Mouse (Mus musculus): ENCODE results near the gene Cdk5rap3. TPM values are rescaled to one million over a fixed set of nuclear protein-coding genes. Genes with fewer than 3 reads are reported as not detected.

Cdk5rap3 gene
- polyA plus RNA-seq (2016; fragmentation: Nextera tagmentation; extraction: Ambion mirVana) = 102 and 106 TPM in 2 replicates

DNA sequence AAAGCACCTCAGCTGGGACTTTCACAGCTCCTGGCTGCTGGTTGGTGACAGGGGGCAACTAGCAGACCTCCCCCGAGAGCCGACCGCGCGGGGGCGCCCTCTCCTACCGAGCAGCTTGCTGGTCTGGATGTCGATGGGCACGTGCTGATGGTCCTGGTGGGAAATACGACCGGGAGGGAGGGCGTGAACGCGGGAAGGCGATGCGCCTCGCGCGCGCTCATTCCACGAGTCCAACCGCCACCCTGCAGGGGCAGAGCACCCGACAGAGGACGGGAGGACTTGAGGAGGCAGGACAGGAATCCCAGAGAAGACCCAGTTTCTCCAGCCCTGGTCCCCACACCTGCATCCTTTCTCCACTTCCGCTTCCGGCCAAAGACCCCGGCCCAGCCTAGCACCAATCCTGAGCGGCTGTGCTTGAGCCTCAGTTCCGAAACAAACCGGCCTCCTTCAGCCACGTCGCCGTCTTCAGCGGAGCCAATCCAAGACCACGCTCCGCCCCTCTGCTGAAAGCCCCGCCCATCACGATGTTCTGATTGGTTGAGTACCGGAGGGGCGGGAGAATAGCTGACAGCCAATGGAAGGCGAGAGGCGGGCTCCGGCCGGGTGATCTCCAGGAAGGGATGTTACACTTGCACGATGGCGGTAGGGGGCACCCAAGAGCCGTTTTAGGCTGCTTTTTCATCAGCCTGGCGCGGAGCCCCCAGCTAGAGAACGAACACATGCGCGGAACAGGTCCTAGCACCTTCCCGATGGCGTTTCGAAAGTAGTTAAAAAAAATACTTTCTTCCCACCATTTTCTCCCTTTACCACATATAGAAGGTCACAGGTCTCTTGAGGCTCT, at the start of gene Cdk5rap3:
Cdk5rap3 (minus strand) TSS at position 453 of the 841 bp plus-strand sequence.
- peak within 1 kb of the TSS; percentile 78 for H3K27ac ChIP-seq
- peak within 1 kb of the TSS; percentile 85 for H3K4me3 ChIP-seq (replicated peaks)
- H3K9me3 ChIP-seq = no peaks in the 10 kb centered on the region
- under 1% methylated on average over 55 of the region's 55 CpGs for WGBS
- peak within 1 kb of the TSS; percentile 85 for H3K9ac ChIP-seq
- H3K4me1 ChIP-seq = peaks cover 16% of the 10 kb centered on the region
- H3K36me3 ChIP-seq (replicated peaks) = peaks cover 18% of the 10 kb centered on the region
- H3K4me2 ChIP-seq = peak within 1 kb of the TSS; percentile 97
- peak; percentile 98 for ATAC-seq (ENCODE audit: low FRiP score)
- peaks cover 7% of the 10 kb centered on the region; the same call in 1 of the 2 replicates for H3K27me3 ChIP-seq

DNA sequence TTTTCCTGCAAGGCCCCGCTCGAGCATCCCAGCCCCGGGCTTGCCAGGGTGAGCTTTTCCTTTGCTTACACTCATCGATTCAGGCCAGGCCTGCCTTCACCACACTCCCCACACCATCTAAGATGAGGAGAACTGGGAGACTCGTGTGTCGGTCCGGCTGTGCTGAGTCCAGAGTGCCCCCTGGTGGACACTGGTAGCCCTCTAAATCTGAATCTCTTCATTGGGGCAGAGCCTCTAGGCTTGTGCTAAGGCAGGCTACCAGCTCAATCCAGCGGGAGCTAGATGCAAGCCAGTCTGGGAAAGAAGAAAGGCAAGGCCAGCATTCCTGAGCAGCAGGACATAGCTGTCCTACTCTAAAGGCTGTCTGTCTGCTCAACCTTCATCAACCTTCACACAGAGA, 47.3 kb upstream of the Cdk5rap3 start:
- H3K4me2 ChIP-seq = no peak overlapping the region
- no peaks in the 10 kb centered on the region for H3K4me1 ChIP-seq
- peaks cover 39% of the 10 kb centered on the region for H3K36me3 ChIP-seq (replicated peaks)
- H3K27ac ChIP-seq = no peak overlapping the region
- ATAC-seq (ENCODE audit: low FRiP score) = no peak
- no peaks in the 10 kb centered on the region for H3K9me3 ChIP-seq
- no peak overlapping the region for H3K9ac ChIP-seq
- WGBS = 20% methylated on average over 8 of the region's 8 CpGs
- H3K27me3 ChIP-seq = no peaks in the 10 kb centered on the region
- H3K4me3 ChIP-seq (replicated peaks) = no peak overlapping the region

DNA sequence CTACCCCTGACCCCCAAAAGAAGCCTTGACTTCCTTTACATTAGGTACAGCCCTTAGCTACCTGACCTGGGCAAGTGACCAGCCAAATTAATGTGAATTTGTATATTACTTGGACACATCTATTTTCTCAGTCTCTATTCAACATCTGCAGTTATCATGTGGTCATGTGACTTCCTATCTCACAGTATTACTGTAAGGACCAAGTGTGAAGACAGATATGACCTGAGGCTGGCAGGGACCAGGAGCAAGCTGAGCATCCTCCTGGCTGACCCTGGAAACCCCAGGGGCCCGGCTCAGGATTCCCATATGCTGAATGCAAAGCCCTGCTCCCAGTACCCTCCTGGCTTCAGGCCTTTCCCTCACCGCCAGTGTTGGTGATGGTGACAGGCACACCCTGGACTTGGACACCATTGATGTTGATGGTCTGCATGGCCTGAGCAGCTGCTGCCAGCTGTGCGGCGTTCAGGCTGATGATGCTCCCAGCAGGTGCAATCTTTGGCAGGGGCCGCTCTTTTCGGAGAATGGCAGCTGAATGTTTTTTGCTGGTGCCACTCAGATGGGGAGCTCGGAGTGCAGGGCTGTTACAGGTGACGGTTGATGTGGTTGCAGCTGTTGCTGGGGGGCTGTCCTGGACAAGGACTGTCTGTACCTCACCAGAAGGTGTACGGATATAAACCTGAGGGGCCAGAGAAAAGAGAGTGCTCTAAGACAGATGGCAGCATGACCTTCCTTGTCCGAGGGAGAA, 40.9 kb upstream of the Cdk5rap3 start:
- Histone ChIP-seq H3K9ac (no peak overlapping the region), H3K4me3 (replicated peaks) (no peak overlapping the region), H3K9me3 (no peaks in the 10 kb centered on the region), H3K27me3 (no peaks in the 10 kb centered on the region), H3K27ac (no peak overlapping the region), H3K36me3 (replicated peaks) (peaks cover 94% of the 10 kb centered on the region), H3K4me1 (no peaks in the 10 kb centered on the region), H3K4me2 (no peak overlapping the region)
- WGBS = 93% methylated on average over 10 of the region's 10 CpGs
- ATAC-seq (ENCODE audit: low FRiP score) = no peak

DNA sequence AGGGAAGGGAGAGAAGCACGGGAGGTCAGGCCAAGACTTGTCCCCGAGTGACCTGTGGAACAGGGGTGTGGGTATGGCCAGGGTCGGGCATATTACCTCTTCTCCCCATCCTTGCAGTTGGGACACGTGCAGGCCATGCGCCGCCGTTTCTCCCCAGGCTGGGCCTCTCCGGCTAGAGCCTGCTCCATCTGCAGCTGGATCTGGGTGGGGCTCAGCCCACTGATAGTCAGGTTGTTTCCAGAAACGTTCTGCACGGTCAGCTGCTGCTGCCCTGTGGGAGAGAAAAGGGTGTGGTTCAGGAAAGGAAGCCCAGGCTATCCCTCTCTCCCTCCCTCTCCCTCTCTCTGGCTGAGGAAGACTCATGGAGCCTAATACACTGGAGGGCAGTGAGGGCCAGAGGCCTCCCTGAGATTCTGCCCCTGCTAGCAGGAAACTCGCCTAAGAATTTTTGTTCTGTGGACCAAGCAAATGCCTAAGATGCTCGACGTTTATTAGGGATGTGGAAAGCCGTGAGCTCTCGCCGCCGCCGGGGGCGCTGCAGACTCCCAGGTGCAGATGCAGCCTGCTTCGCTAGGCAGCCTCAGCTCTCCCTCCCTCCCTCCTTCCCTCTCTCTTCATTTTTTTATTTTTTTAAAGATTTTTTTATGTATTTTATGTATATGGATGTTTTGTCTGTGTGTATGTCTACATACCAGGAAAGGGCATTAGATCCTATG, 39.9 kb upstream of the Cdk5rap3 start:
- WGBS = 65% methylated on average over 20 of the region's 20 CpGs

DNA sequence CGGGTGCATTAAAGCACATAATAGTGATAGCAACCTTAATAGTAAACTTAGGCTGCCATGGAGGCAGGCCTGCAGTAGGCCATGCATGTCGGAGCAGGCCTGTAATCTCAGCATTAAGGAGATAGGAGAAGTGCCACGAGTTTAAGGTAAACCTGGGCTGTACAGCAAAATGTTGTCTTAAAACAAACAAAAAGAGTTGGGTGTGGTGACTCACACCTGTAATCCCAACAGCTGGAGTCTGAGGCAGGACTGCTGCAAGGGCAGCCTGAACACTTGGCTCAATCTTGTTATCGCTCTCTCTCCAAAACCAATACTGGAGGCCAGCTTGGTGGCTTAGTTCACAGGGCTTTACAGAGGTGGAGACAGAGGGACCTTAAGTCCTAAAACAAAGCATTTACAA, 38.8 kb upstream of the Cdk5rap3 start:
- Histone ChIP-seq H3K4me3 (replicated peaks) (no peak overlapping the region), H3K9ac (no peak overlapping the region), H3K4me1 (no peaks in the 10 kb centered on the region), H3K4me2 (no peak overlapping the region), H3K27ac (no peak overlapping the region), H3K27me3 (no peaks in the 10 kb centered on the region), H3K9me3 (no peaks in the 10 kb centered on the region), H3K36me3 (replicated peaks) (peaks cover 88% of the 10 kb centered on the region)
- WGBS = 91% methylated on average over 4 of the region's 4 CpGs
- no peak for ATAC-seq (ENCODE audit: low FRiP score)

More for the DNA sequence above, 39.9 kb upstream of the Cdk5rap3 start:
- no peaks in the 10 kb centered on the region for H3K9me3 ChIP-seq
- no peaks in the 10 kb centered on the region for H3K4me1 ChIP-seq
- peaks cover 94% of the 10 kb centered on the region for H3K36me3 ChIP-seq (replicated peaks)
- no peaks in the 10 kb centered on the region for H3K27me3 ChIP-seq
- no peak for ATAC-seq (ENCODE audit: low FRiP score)
- no peak overlapping the region for H3K27ac ChIP-seq
- H3K4me3 ChIP-seq (replicated peaks) = no peak overlapping the region
- H3K4me2 ChIP-seq = no peak overlapping the region
- no peak overlapping the region for H3K9ac ChIP-seq

DNA sequence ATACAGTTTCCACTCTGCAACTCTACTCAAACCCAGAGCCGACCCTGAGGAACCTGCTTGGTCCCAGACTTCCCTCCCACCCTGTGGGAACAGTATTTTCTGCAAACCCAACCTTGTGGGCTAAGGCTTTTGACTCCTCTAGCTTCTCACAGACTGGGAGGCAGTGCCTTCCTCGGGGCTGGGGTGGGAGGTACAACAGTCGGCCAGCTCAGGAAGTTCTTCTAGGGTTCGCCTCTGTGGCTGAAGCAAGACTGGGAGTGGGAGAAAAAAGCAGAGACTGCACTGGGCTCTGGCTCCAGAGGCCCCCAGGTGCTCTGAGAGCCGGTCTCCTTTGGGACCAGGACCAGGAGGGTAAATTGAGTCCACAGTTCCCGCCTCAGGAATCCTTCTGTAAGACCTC, 36.6 kb upstream of the Cdk5rap3 start:
- Histone ChIP-seq H3K27ac (no peak overlapping the region), H3K9ac (no peak overlapping the region), H3K4me2 (no peak overlapping the region), H3K9me3 (no peaks in the 10 kb centered on the region), H3K4me1 (no peaks in the 10 kb centered on the region), H3K27me3 (no peaks in the 10 kb centered on the region), H3K4me3 (replicated peaks) (no peak overlapping the region), H3K36me3 (replicated peaks) (peaks cover 78% of the 10 kb centered on the region)
- no peak for ATAC-seq (ENCODE audit: low FRiP score)
- 74% methylated on average over 6 of the region's 6 CpGs for WGBS

DNA sequence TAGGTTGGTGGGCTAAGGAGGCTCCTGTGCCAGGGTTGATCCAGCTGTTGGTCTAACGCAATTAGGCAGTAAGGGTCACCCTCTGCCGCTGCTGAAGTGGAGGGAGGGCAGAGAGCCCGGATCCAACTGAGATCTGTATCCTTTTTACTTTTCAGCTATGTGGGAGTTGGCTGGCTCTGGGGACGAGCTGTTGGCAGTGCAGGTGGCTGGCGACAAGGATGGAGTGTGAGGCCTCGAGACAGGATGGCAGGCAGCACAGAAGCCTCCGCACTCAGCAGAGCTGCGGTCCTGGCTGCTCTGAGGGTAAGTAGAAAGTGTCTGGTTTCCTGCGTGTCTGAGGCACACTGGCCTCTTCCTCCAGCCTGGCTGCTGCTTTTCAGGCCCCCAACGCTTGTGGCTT, 36.1 kb upstream of the Cdk5rap3 start:
- no peak overlapping the region for H3K27ac ChIP-seq
- no peak overlapping the region for H3K4me3 ChIP-seq (replicated peaks)
- 90% methylated on average over 10 of the region's 10 CpGs for WGBS
- ATAC-seq (ENCODE audit: low FRiP score) = no peak
- H3K4me1 ChIP-seq = no peaks in the 10 kb centered on the region
- no peaks in the 10 kb centered on the region for H3K9me3 ChIP-seq
- peaks cover 73% of the 10 kb centered on the region for H3K36me3 ChIP-seq (replicated peaks)
- H3K27me3 ChIP-seq = no peaks in the 10 kb centered on the region
- no peak overlapping the region for H3K4me2 ChIP-seq
- no peak overlapping the region for H3K9ac ChIP-seq

DNA sequence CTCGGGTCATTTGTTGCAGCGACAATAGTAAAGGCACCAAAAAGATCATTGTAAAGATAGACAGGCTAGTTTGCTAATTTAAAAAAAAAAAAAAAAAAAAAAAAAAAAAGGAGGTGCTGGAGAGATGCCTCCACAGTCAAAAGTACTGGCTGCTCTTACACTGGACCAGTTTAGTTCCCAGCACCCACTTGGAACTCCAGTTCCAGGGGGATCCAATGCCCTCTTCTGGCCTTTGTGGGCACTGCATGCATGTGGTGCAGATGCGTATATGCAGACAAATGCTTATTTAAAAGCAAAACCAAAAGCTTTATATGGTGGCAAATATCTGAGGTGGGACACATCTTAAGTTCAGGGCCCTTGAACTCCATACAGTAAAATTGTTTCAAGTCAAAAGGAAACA, 34.5 kb upstream of the Cdk5rap3 start:
- Histone ChIP-seq H3K4me1 (no peaks in the 10 kb centered on the region), H3K27me3 (no peaks in the 10 kb centered on the region), H3K9ac (no peak overlapping the region), H3K9me3 (no peaks in the 10 kb centered on the region), H3K27ac (no peak overlapping the region), H3K36me3 (replicated peaks) (peaks cover 57% of the 10 kb centered on the region), H3K4me2 (no peak overlapping the region), H3K4me3 (replicated peaks) (no peak overlapping the region)
- 98% methylated on average over 3 of the region's 3 CpGs for WGBS
- no peak for ATAC-seq (ENCODE audit: low FRiP score)

DNA sequence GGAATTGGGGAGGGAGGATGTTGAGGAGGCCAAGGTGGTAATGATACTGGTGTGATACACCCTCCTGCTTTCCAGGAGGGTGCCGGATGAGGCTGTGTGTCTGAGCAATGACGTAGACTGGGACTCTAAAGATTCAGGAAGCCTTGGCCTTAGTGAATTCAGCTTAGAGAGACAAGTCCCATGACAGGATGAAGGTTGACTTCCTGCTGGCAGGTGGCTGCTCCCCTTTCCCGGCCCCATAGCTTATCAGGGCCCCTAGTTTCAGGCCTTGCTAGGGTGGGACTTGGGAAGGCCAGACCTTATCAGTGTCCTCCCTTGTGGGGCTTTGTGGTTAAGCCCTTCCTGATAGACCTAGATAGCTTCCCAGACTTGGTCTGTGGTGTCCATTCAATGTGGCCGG, 31.6 kb upstream of the Cdk5rap3 start:
- ATAC-seq (ENCODE audit: low FRiP score) = no peak
- Histone ChIP-seq H3K27me3 (peaks cover 7% of the 10 kb centered on the region), H3K4me1 (peaks cover 16% of the 10 kb centered on the region), H3K36me3 (replicated peaks) (peaks cover 29% of the 10 kb centered on the region), H3K4me3 (replicated peaks) (no peak overlapping the region), H3K9ac (no peak overlapping the region), H3K4me2 (no peak overlapping the region), H3K9me3 (no peaks in the 10 kb centered on the region), H3K27ac (no peak overlapping the region)
- 91% methylated on average over 4 of the region's 4 CpGs for WGBS

DNA sequence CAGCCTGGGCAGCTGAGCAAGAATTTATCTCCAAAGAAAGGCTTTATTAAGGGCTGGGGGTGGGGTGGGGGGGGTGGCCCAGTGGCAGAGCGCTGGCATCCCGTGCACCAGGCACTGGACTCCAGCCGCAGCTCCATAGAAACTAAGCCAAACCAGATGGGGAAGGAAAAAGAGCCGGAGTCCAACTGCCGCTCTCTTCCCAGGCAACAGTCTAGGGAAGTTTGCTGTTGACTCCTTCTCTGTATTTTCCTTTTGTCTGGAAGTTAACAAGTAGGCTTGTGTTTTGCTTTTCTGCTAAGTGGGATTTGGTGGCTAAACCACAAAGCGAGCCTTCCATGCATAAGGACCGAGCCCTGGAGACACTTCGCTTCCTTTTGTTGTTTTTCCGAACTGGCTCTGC, 30.2 kb upstream of the Cdk5rap3 start:
- Histone ChIP-seq H3K9ac (no peak overlapping the region), H3K4me2 (no peak overlapping the region), H3K4me1 (peaks cover 16% of the 10 kb centered on the region), H3K4me3 (replicated peaks) (no peak overlapping the region), H3K9me3 (no peaks in the 10 kb centered on the region), H3K27me3 (peaks cover 11% of the 10 kb centered on the region), H3K27ac (0 out of 2 replicates have a peak overlapping the region, but pooled peaks have one; percentile 13), H3K36me3 (replicated peaks) (peaks cover 16% of the 10 kb centered on the region)
- no peak for ATAC-seq (ENCODE audit: low FRiP score)
- WGBS = 74% methylated on average over 9 of the region's 9 CpGs

DNA sequence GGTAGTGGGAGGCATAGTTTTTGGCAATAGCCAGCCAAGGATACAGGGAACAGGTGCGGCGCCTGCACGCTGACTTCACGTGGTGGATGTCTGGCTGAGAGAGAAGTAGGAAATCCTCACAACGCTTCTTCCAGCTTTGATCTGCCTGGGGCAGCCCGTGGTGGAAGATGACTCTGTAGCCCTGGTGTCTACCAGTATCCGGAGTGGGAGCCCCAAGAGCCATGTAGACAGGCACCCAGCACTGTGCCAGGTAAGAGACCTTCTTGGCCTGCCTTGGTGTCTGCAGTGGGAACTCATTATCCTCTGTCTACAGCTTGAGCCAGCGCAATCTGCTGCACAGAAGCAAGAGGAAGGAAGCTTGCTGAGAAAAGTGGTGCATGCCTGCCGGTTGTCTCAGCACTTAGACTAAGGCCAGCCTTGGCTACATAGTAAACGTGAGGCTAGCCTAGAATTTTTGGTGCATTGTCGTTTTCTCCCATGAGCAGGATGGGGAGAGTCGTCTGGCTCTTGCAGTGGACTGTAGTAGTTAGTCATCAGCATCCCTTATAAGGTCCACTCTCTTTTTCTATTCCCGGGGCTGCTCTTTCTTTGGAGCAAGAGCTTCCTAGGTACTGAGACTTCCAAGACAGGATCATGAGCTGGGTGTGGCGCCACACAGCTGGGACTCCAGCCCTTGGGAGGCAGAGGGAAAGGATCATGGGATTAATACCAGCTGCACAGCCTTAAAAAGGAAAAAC, 28.7 kb upstream of the Cdk5rap3 start:
- ATAC-seq (ENCODE audit: low FRiP score) = no peak
- Histone ChIP-seq H3K9me3 (no peaks in the 10 kb centered on the region), H3K4me3 (replicated peaks) (0 out of 2 replicates have a peak overlapping the region, but pooled peaks have one; percentile 49), H3K9ac (peak overlapping the region; percentile 46), H3K27me3 (peaks cover 11% of the 10 kb centered on the region), H3K4me1 (peaks cover 16% of the 10 kb centered on the region), H3K4me2 (peak overlapping the region; percentile 92), H3K36me3 (replicated peaks) (peaks cover 8% of the 10 kb centered on the region), H3K27ac (no peak overlapping the region)
- 88% methylated on average over 14 of the region's 14 CpGs for WGBS

Data from forebrain, embryonic 12.5 days (tissue).